Mouse (Mus musculus): Measurements from ENCODE around the gene Nrxn1. TPM values are rescaled to one million over a fixed set of nuclear protein-coding genes. Genes with fewer than 3 reads are reported as not detected.

The Nrxn1 gene
- polyA plus RNA-seq, 1 experiment from 2014 or later = 285 TPM

- H3K4me3 ChIP-seq (ENCODE audit: low read depth, low read length) = no peak overlapping the region
- WGBS = 90% methylated on average over 2 of the region's 2 CpGs
Measured at GRCm38 (mm10) chr17:90116241-90116640, 976.6 kb downstream of the Nrxn1 start.

GRCm38 (mm10) chr17:90094999-90095398 is 997.9 kb downstream of the Nrxn1 start:
- no peak for ATAC-seq (ENCODE audit: low read depth)
- Histone ChIP-seq H3K9ac (replicated peaks; ENCODE audit: low read depth, low read length) (no peak overlapping the region), H3K4me2 (ENCODE audit: low read depth, low read length) (no peak overlapping the region), H3K4me1 (ENCODE audit: control insufficient read depth, insufficient read depth, low read length) (no peaks in the 10 kb centered on the region), H3K27me3 (ENCODE audit: control insufficient read depth, insufficient read depth, low read length) (no peaks in the 10 kb centered on the region), H3K9me3 (ENCODE audit: control insufficient read depth, low read length) (no peaks in the 10 kb centered on the region), H3K4me3 (ENCODE audit: low read depth, low read length) (no peak overlapping the region), H3K27ac (ENCODE audit: low read depth, low read length) (no peak overlapping the region), H3K36me3 (ENCODE audit: control insufficient read depth, insufficient read depth, low read length) (no peaks in the 10 kb centered on the region)
- WGBS = 74% methylated on average over 3 of the region's 3 CpGs

More at GRCm38 (mm10) chr17:90116241-90116640, 976.6 kb downstream of the Nrxn1 start:
- no peaks in the 10 kb centered on the region for H3K36me3 ChIP-seq (ENCODE audit: control insufficient read depth, insufficient read depth, low read length)
- H3K27me3 ChIP-seq (ENCODE audit: control insufficient read depth, insufficient read depth, low read length) = no peaks in the 10 kb centered on the region
- H3K4me1 ChIP-seq (ENCODE audit: control insufficient read depth, insufficient read depth, low read length) = no peaks in the 10 kb centered on the region
- H3K9ac ChIP-seq (replicated peaks; ENCODE audit: low read depth, low read length) = no peak overlapping the region
- no peak overlapping the region for H3K27ac ChIP-seq (ENCODE audit: low read depth, low read length)
- no peak for ATAC-seq (ENCODE audit: low read depth)
- H3K9me3 ChIP-seq (ENCODE audit: control insufficient read depth, low read length) = no peaks in the 10 kb centered on the region
- no peak overlapping the region for H3K4me2 ChIP-seq (ENCODE audit: low read depth, low read length)

DNA sequence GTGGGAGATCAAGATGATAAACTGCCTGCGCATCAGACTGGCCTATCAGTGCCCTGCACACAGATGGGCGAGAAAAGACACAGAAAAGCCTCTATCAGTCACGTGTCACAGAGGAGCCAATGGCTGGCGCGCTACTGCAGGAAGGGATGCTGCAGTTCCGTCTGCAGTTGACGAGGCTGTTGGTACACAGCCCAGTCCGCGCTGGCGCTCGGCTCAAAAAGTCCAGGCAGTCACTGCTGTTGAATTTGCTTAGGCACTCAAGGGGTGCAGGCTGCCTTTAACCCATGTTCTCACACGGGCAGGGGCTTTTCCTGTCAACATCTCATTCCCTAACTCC is 1004.6 kb downstream of the Nrxn1 start:
- Histone ChIP-seq H3K4me3 (ENCODE audit: low read depth, low read length) (peak overlapping the region; percentile 34), H3K36me3 (ENCODE audit: control insufficient read depth, insufficient read depth, low read length) (no peaks in the 10 kb centered on the region), H3K9me3 (ENCODE audit: control insufficient read depth, low read length) (no peaks in the 10 kb centered on the region), H3K4me2 (ENCODE audit: low read depth, low read length) (peak overlapping the region; percentile 49), H3K9ac (replicated peaks; ENCODE audit: low read depth, low read length) (peak overlapping the region; percentile 37; the same call in 1 of the 2 replicates), H3K27me3 (ENCODE audit: control insufficient read depth, insufficient read depth, low read length) (no peaks in the 10 kb centered on the region), H3K27ac (ENCODE audit: low read depth, low read length) (peak overlapping the region; percentile 86), H3K4me1 (ENCODE audit: control insufficient read depth, insufficient read depth, low read length) (0 out of 2 replicates have a peak, but pooled peaks cover 7% of the 10 kb centered on the region)
- ATAC-seq (ENCODE audit: low read depth) = peak; percentile 100
- 1% methylated on average over 12 of the region's 12 CpGs for WGBS

DNA sequence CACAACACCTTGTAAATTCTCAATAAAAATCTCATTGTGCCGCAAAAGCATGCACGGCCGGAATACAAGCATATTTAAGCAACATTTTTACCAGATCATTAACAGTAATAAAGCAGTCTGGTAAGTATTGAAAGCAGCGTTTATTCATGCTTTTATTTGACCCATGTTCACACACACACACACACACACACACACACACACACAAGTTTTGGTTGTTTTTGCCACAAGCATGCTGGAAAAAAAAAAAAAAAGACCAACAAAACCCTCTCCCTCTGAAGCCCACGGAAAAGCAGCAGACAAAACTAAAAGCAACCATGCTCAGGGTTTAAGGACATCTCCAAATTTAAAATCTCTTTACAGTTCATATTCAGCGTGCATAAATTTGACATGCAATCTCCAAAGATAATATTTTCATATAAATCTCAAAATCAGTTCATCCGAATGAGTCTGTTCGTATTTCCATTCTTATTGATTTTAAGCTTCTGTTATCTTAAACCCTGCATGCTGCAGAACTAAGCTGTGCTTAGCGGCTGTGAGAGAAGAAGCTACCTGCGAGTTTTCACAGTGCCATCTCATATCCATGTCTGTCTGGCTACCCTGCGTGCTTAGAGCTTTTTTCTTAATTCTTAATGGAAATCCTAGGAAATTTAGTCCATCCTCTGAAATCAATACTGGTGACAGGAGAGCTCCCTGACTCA is 1005.1 kb downstream of the Nrxn1 start:
- peak overlapping the region; percentile 34 for H3K4me3 ChIP-seq (ENCODE audit: low read depth, low read length)
- H3K36me3 ChIP-seq (ENCODE audit: control insufficient read depth, insufficient read depth, low read length) = no peaks in the 10 kb centered on the region
- WGBS = 28% methylated on average over 11 of the region's 11 CpGs
- peak overlapping the region; percentile 86 for H3K27ac ChIP-seq (ENCODE audit: low read depth, low read length)
- 0 out of 2 replicates have a peak, but pooled peaks cover 7% of the 10 kb centered on the region for H3K4me1 ChIP-seq (ENCODE audit: control insufficient read depth, insufficient read depth, low read length)
- H3K9ac ChIP-seq (replicated peaks; ENCODE audit: low read depth, low read length) = peak overlapping the region; percentile 37; the same call in 1 of the 2 replicates
- H3K4me2 ChIP-seq (ENCODE audit: low read depth, low read length) = peak overlapping the region; percentile 49
- no peak for ATAC-seq (ENCODE audit: low read depth)
- H3K9me3 ChIP-seq (ENCODE audit: control insufficient read depth, low read length) = no peaks in the 10 kb centered on the region
- no peaks in the 10 kb centered on the region for H3K27me3 ChIP-seq (ENCODE audit: control insufficient read depth, insufficient read depth, low read length)

GRCm38 (mm10) chr17:90086826-90087225 is 1006.0 kb downstream of the Nrxn1 start:
- H3K4me1 ChIP-seq (ENCODE audit: control insufficient read depth, insufficient read depth, low read length) = 0 out of 2 replicates have a peak, but pooled peaks cover 7% of the 10 kb centered on the region
- H3K9ac ChIP-seq (replicated peaks; ENCODE audit: low read depth, low read length) = peak overlapping the region; percentile 25; the same call in 1 of the 2 replicates
- H3K36me3 ChIP-seq (ENCODE audit: control insufficient read depth, insufficient read depth, low read length) = no peaks in the 10 kb centered on the region
- H3K27me3 ChIP-seq (ENCODE audit: control insufficient read depth, insufficient read depth, low read length) = no peaks in the 10 kb centered on the region
- peak overlapping the region; percentile 35; the same call in 1 of the 2 replicates for H3K4me2 ChIP-seq (ENCODE audit: low read depth, low read length)
- H3K4me3 ChIP-seq (ENCODE audit: low read depth, low read length) = peak overlapping the region; percentile 12; the same call in 1 of the 2 replicates
- peak overlapping the region; percentile 80 for H3K27ac ChIP-seq (ENCODE audit: low read depth, low read length)
- WGBS = 0% methylated on average over 1 of the region's 1 CpGs
- peak; percentile 57; the same call in 1 of the 2 replicates for ATAC-seq (ENCODE audit: low read depth)
- no peaks in the 10 kb centered on the region for H3K9me3 ChIP-seq (ENCODE audit: control insufficient read depth, low read length)

DNA sequence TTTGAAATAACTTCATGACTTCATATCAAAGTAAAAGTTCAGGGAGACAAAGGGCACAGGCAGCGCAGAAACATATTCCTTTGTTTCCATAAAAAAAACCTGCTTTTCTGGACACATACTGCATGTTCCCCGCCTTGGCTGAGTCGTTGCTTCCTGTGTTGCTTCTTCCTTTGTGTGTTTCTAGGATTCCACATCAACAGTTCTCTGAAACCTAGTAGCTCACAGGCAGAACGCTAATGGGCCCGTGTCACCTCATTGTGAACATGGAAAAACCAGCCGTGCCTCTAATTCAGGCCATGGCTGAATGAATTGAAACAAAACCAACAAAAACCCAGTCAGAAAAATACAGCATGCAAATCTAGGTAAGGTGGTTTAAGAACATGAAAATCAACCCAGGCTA is 1013.9 kb downstream of the Nrxn1 start:
- no peak overlapping the region for H3K4me3 ChIP-seq (ENCODE audit: low read depth, low read length)
- H3K9ac ChIP-seq (replicated peaks; ENCODE audit: low read depth, low read length) = no peak overlapping the region
- no peaks in the 10 kb centered on the region for H3K36me3 ChIP-seq (ENCODE audit: control insufficient read depth, insufficient read depth, low read length)
- H3K4me2 ChIP-seq (ENCODE audit: low read depth, low read length) = no peak overlapping the region
- no peaks in the 10 kb centered on the region for H3K27me3 ChIP-seq (ENCODE audit: control insufficient read depth, insufficient read depth, low read length)
- peak overlapping the region; percentile 80 for H3K27ac ChIP-seq (ENCODE audit: low read depth, low read length)
- H3K9me3 ChIP-seq (ENCODE audit: control insufficient read depth, low read length) = no peaks in the 10 kb centered on the region
- H3K4me1 ChIP-seq (ENCODE audit: control insufficient read depth, insufficient read depth, low read length) = peaks cover 5% of the 10 kb centered on the region; the same call in 1 of the 2 replicates
- 28% methylated on average over 6 of the region's 6 CpGs for WGBS
- peak; percentile 49; the same call in 1 of the 2 replicates for ATAC-seq (ENCODE audit: low read depth)

DNA sequence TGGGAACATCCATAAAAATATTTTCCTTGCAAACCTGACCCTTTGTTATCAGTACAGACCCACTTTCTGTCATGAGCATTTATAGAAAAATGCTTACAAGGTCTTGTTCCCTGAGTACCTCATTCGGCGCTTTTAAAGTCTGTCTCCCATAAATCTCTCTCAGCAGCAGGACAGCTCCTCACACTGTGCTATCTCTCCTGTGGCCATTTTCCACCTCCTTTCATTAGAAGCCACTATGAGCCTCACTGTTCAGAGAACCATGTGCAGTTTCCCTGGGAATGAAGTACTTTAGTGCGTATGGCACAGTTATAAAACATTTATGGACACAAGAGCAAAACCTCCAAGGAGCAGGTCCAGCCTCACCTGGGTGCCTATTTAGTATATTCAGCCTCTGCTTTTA is 1014.4 kb downstream of the Nrxn1 start:
- H3K9ac ChIP-seq (replicated peaks; ENCODE audit: low read depth, low read length) = no peak overlapping the region
- peaks cover 5% of the 10 kb centered on the region; the same call in 1 of the 2 replicates for H3K4me1 ChIP-seq (ENCODE audit: control insufficient read depth, insufficient read depth, low read length)
- no peaks in the 10 kb centered on the region for H3K9me3 ChIP-seq (ENCODE audit: control insufficient read depth, low read length)
- 7% methylated on average over 3 of the region's 3 CpGs for WGBS
- peak; percentile 84; the same call in 1 of the 2 replicates for ATAC-seq (ENCODE audit: low read depth)
- H3K4me2 ChIP-seq (ENCODE audit: low read depth, low read length) = no peak overlapping the region
- no peak overlapping the region; the same call in 1 of the 2 replicates for H3K27ac ChIP-seq (ENCODE audit: low read depth, low read length)
- H3K4me3 ChIP-seq (ENCODE audit: low read depth, low read length) = no peak overlapping the region
- no peaks in the 10 kb centered on the region for H3K27me3 ChIP-seq (ENCODE audit: control insufficient read depth, insufficient read depth, low read length)
- no peaks in the 10 kb centered on the region for H3K36me3 ChIP-seq (ENCODE audit: control insufficient read depth, insufficient read depth, low read length)

GRCm38 (mm10) chr17:90062866-90063265 is 1030.0 kb downstream of the Nrxn1 start:
- no peaks in the 10 kb centered on the region for H3K27me3 ChIP-seq (ENCODE audit: control insufficient read depth, insufficient read depth, low read length)
- no peak overlapping the region for H3K4me2 ChIP-seq (ENCODE audit: low read depth, low read length)
- no peak overlapping the region for H3K9ac ChIP-seq (replicated peaks; ENCODE audit: low read depth, low read length)
- H3K4me3 ChIP-seq (ENCODE audit: low read depth, low read length) = no peak overlapping the region
- ATAC-seq (ENCODE audit: low read depth) = no peak
- WGBS = 6% methylated on average over 1 of the region's 1 CpGs
- H3K36me3 ChIP-seq (ENCODE audit: control insufficient read depth, insufficient read depth, low read length) = no peaks in the 10 kb centered on the region
- H3K9me3 ChIP-seq (ENCODE audit: control insufficient read depth, low read length) = no peaks in the 10 kb centered on the region
- no peak overlapping the region for H3K27ac ChIP-seq (ENCODE audit: low read depth, low read length)
- peaks cover 20% of the 10 kb centered on the region for H3K4me1 ChIP-seq (ENCODE audit: control insufficient read depth, insufficient read depth, low read length)

DNA sequence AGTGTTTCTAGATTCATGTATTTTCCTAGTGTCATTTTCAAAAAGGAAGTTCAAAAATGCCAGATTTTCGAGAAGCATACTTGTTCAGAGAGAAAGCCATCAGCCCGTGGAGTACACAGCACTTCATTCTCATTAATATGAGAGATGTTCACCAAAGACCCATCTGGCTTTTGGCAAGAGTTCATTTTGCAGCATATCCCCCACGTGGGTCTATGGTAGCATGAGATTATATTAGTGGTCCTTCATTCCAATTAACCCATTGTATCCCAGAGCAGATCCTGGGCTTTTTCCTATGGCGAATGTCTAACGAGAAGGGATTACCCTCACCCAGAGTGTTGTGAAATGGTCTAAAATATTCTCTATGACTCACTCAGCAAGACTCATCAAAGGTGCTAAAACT is 1032.0 kb downstream of the Nrxn1 start:
- no peaks in the 10 kb centered on the region for H3K9me3 ChIP-seq (ENCODE audit: control insufficient read depth, low read length)
- no peaks in the 10 kb centered on the region for H3K27me3 ChIP-seq (ENCODE audit: control insufficient read depth, insufficient read depth, low read length)
- no peak overlapping the region for H3K4me3 ChIP-seq (ENCODE audit: low read depth, low read length)
- peak; percentile 73 for ATAC-seq (ENCODE audit: low read depth)
- no peak overlapping the region for H3K27ac ChIP-seq (ENCODE audit: low read depth, low read length)
- H3K9ac ChIP-seq (replicated peaks; ENCODE audit: low read depth, low read length) = no peak overlapping the region
- 29% methylated on average over 5 of the region's 5 CpGs for WGBS
- no peaks in the 10 kb centered on the region for H3K36me3 ChIP-seq (ENCODE audit: control insufficient read depth, insufficient read depth, low read length)
- H3K4me1 ChIP-seq (ENCODE audit: control insufficient read depth, insufficient read depth, low read length) = peaks cover 20% of the 10 kb centered on the region
- H3K4me2 ChIP-seq (ENCODE audit: low read depth, low read length) = no peak overlapping the region
